ENCODE assay signal across 20 mouse cellular contexts in genomic region chr15:67905279-67905678, GRCm38 (mm10).
"Had no signal": no experiment of that assay in that cellular context is flagged by ENCODE, and none has a peak within 500 bp of the region (broad histone marks: within the 10 kb centered on the region; RNA-seq: fewer than 3 reads in every experiment).

No protein-coding gene starts in this region.

- DNase-seq: liver, embryonic 13.5 days; liver, postnatal 0 days; lung, adult 2 months; lung, postnatal 10 days; retina, postnatal 1 day; right cerebral cortex, adult 18-20 months; right cerebral cortex, postnatal 25 days; right cerebral cortex, postnatal 4 days; spleen, adult 18-20 months; thymus, postnatal 14 days; thymus, postnatal 36 days had no signal

- ATAC-seq: liver, postnatal 0 days; midbrain, embryonic 13.5 days; midbrain, embryonic 15.5 days had no signal

- H3K27me3 ChIP-seq: liver, embryonic 13.5 days; liver, embryonic 15.5 days; lung, embryonic 15.5 days; megakaryocyte, embryonic 14.5 days; midbrain, embryonic 13.5 days; midbrain, embryonic 15.5 days; neural tube, embryonic 12.5 days had no signal

- H3K4me1 ChIP-seq: liver, embryonic 13.5 days; liver, embryonic 15.5 days; lung, embryonic 15.5 days; megakaryocyte, embryonic 14.5 days; midbrain, embryonic 13.5 days; midbrain, embryonic 15.5 days; neural tube, embryonic 12.5 days had no signal

- H3K4me3 ChIP-seq: liver, embryonic 13.5 days; liver, embryonic 15.5 days; lung, embryonic 15.5 days; megakaryocyte, embryonic 14.5 days; midbrain, embryonic 13.5 days; midbrain, embryonic 15.5 days; neural tube, embryonic 12.5 days had no signal

- H3K36me3 ChIP-seq: liver, embryonic 13.5 days; liver, embryonic 15.5 days; lung, embryonic 15.5 days; midbrain, embryonic 13.5 days; midbrain, embryonic 15.5 days; neural tube, embryonic 12.5 days had no signal

- H3K9me3 ChIP-seq: liver, embryonic 13.5 days; liver, embryonic 15.5 days; lung, embryonic 15.5 days; midbrain, embryonic 13.5 days; midbrain, embryonic 15.5 days; neural tube, embryonic 12.5 days had no signal

- H3K27ac ChIP-seq: liver, embryonic 13.5 days; liver, embryonic 15.5 days; lung, embryonic 15.5 days; macrophage; midbrain, embryonic 13.5 days; midbrain, embryonic 15.5 days; neural tube, embryonic 12.5 days had no signal

- H3K9ac ChIP-seq: liver, embryonic 13.5 days; liver, embryonic 15.5 days; liver, postnatal 0 days; lung, embryonic 15.5 days; midbrain, embryonic 13.5 days; midbrain, embryonic 15.5 days; neural tube, embryonic 12.5 days had no signal

- H3K4me2 ChIP-seq: liver, embryonic 11.5 days; liver, embryonic 13.5 days; liver, embryonic 15.5 days; lung, embryonic 15.5 days; midbrain, embryonic 11.5 days; midbrain, embryonic 13.5 days; midbrain, embryonic 15.5 days; neural tube, embryonic 12.5 days had no signal
